Mouse (Mus musculus) E14TG2a.4 (cell line): ENCODE data around the gene Tbc1d30.
A peak's percentile ranks its signal among the peaks of the same experiment; 100 is the strongest.

Experiments used
- H3K27me3 ChIP-seq: 2 replicates; pipeline ENCODE4 v1.6.1; 2014; ENCODE audit warnings: low read length, control low read depth; ENCODE audit not compliant: insufficient read depth
- H3K36me3 ChIP-seq: 2 replicates; pipeline ENCODE4 v1.6.1; 2014; ENCODE audit warnings: low read length, control low read depth; ENCODE audit not compliant: insufficient read depth
- H3K4me1 ChIP-seq: replicated peaks from 2 replicates; pipeline ENCODE4 v1.6.1; 2014; ENCODE audit warnings: low read depth, low read length, control low read depth
- H3K4me3 ChIP-seq: replicated peaks from 2 replicates; pipeline ENCODE4 v1.5.1; 2014; ENCODE audit warnings: mild to moderate bottlenecking, low read length
- H3K9me3 ChIP-seq: 2 replicates; pipeline ENCODE4 v1.6.1; 2014; ENCODE audit warnings: low read length, control low read depth
- CTCF ChIP-seq: conservative IDR thresholded peaks from 2 replicates; pipeline ENCODE4 v1.5.1; 2014; ENCODE audit warnings: low read length
- NANOG ChIP-seq: IDR thresholded peaks from 2 replicates; pipeline ENCODE4 v1.6.1; 2014; ENCODE audit warnings: borderline replicate concordance, low read length, mixed read lengths
- POU5F1 ChIP-seq: IDR thresholded peaks from 2 replicates; pipeline ENCODE4 v1.6.1; 2014; ENCODE audit warnings: low read length, borderline replicate concordance

The Tbc1d30 gene

GRCm38 (mm10) chr10:121384710-121385109, 33.6 kb upstream of the Tbc1d30 start:
- Histone ChIP-seq H3K4me1 (peaks cover 35% of the 10 kb centered on the region), H3K27me3 (no peaks in the 10 kb centered on the region), H3K4me3 (no peak overlapping the region), H3K36me3 (peaks cover 97% of the 10 kb centered on the region), H3K9me3 (no peaks in the 10 kb centered on the region)
- no peak for TF ChIP-seq POU5F1
- no peak for TF ChIP-seq NANOG
- TF ChIP-seq CTCF, result no peak

- no peak for TF ChIP-seq POU5F1
- no peak for TF ChIP-seq NANOG
- no peak for TF ChIP-seq CTCF
- H3K4me3 ChIP-seq, result no peak overlapping the region
- H3K36me3 ChIP-seq, result peaks cover 96% of the 10 kb centered on the region
- H3K9me3 ChIP-seq, result no peaks in the 10 kb centered on the region
- H3K4me1 ChIP-seq, result peaks cover 29% of the 10 kb centered on the region
- H3K27me3 ChIP-seq, result no peaks in the 10 kb centered on the region
Measured at GRCm38 (mm10) chr10:121381280-121381679, 30.2 kb upstream of the Tbc1d30 start.

GRCm38 (mm10) chr10:121379387-121379786, 28.3 kb upstream of the Tbc1d30 start:
- no peaks in the 10 kb centered on the region for H3K9me3 ChIP-seq
- H3K36me3 ChIP-seq, result peaks cover 95% of the 10 kb centered on the region
- peaks cover 36% of the 10 kb centered on the region for H3K4me1 ChIP-seq
- H3K27me3 ChIP-seq, result no peaks in the 10 kb centered on the region
- peak; percentile 51 for TF ChIP-seq CTCF
- no peak for TF ChIP-seq POU5F1
- no peak overlapping the region for H3K4me3 ChIP-seq

DNA sequence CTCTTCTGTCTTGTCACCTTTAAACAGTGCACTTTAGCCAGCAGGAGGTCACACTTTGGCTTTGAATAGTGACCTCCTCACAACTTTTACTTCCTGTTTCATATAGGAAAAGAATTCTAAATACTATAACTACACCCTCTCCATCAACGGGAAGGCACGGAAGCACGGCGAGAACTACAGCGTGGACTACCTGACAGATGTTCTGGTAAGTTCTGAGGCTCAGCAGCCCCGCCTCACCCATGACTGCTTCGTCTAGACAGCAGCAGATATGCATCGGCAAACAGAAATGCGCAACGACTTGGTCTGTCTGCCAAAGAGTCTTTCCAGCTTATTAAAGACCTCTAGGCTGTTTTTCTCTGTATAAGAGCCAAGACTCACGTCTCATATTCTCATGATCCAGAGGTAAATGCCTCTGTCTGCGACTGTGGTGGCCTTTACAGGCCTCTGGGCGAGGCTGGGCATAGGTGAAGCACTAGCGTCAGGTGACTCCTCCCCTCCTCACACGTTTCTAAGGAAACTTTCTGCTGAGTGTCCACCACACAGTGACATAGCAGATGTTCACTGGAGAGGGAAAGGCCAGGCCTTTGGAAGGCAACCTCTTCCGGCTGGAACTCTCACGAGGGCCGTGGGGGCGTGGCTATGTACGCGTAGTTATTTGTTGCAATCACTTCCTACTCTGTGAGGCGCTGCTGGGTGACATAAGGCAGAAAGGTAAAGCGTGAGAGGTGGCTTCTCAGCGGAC, 25.6 kb upstream of the Tbc1d30 start:
- Histone ChIP-seq H3K9me3 (no peaks in the 10 kb centered on the region), H3K4me1 (peaks cover 44% of the 10 kb centered on the region), H3K4me3 (no peak overlapping the region), H3K27me3 (no peaks in the 10 kb centered on the region), H3K36me3 (peaks cover 79% of the 10 kb centered on the region)
- TF ChIP-seq CTCF, result no peak
- no peak for TF ChIP-seq POU5F1
- TF ChIP-seq NANOG, result no peak

DNA sequence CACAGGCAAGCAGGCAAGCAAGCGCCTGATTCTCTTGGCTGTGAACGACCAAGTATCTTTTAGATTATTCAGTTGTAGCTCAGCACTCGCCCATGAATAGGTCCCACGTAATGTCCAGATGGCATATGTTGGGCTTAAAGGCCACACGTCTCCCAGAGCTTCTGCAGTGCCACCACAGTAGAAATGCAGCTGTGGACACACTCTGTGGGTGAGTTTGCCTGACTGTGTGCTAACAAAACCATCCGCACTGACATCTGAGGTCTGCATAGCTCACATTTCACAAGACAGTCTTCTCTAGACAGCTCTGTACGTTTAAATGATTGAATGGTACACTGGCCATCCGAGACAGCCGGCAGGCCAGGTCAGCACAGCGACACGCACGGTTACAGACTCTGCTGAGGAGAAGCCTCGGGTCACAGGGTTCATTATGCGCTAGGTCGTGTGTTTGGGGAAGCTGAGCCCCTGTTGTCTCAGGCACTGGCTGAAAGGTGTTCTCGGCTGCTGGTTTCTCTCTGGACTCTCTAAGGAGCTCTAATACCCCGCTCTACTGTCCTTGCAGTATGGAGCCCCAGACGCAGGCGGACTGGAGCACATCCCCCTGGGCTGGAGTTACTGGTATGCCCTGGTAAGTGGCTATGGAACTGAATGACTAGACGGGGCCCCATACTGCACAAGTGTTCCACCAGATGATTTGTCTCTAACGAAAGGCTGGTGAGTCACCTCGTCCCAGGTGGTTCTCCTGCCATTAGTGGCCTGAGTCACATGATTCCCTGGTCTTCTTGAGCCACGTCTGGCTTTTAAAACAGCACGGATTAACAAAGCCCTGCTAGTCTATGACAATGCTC, 24.8 kb upstream of the Tbc1d30 start:
- TF ChIP-seq NANOG, result no peak
- TF ChIP-seq CTCF, result no peak; the same call in 1 of the 2 replicates
- no peak for TF ChIP-seq POU5F1
- Histone ChIP-seq H3K4me1 (peaks cover 39% of the 10 kb centered on the region), H3K36me3 (peaks cover 75% of the 10 kb centered on the region), H3K9me3 (no peaks in the 10 kb centered on the region), H3K4me3 (no peak overlapping the region), H3K27me3 (no peaks in the 10 kb centered on the region)

DNA sequence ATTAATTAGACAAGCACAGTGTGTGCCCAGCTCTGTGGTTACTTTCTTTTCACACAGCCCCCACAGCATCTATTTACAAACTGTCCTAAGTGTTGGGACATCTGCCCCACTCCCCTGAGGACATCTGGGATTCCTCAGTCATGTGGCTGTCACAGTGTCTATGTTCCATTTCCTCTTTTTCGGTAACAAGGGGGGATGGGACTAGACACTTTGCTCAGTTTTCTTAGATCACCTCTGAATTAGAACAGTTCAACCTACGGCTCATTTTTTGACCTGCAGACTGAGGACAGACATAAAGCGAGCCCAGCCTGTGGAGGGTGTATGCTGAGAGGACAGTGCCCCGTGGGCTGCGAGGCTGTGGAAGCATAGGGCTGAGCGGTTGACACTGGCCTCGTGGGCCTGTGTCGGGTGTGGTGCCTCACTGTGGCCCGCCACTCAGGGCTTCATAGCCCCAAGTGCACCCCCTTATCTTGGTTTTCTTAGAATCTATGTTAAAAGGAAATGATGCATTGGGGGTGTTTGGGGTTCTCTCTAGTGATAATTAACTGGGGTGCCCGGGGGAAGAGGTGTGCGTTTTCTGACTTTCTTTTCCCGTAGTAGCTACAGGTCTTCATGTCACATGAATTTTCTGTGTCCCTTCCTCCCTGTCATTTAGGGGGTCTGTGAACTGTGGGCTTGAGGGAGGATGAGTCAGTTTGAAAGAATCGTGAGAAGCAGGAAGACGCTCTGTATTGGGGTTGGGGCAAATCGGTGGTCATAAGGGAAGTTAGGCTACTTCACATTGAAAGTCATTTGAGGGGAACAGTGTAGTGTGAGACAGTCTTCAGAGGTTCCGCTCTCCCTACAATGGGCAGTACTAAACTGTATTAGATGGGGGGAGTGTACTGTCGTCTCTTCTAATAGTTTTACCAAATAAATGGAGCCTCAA, 23.9 kb upstream of the Tbc1d30 start:
- Histone ChIP-seq H3K4me1 (peaks cover 37% of the 10 kb centered on the region), H3K36me3 (peaks cover 73% of the 10 kb centered on the region), H3K9me3 (no peaks in the 10 kb centered on the region), H3K4me3 (no peak overlapping the region), H3K27me3 (no peaks in the 10 kb centered on the region)
- TF ChIP-seq CTCF, result no peak; the same call in 1 of the 2 replicates
- no peak for TF ChIP-seq NANOG
- no peak for TF ChIP-seq POU5F1

GRCm38 (mm10) chr10:121374013-121374412, 22.9 kb upstream of the Tbc1d30 start:
- Histone ChIP-seq H3K9me3 (no peaks in the 10 kb centered on the region), H3K27me3 (no peaks in the 10 kb centered on the region), H3K4me1 (peaks cover 41% of the 10 kb centered on the region), H3K36me3 (peaks cover 73% of the 10 kb centered on the region), H3K4me3 (peak overlapping the region; percentile 46)
- no peak for TF ChIP-seq NANOG
- TF ChIP-seq POU5F1, result no peak
- TF ChIP-seq CTCF, result no peak

GRCm38 (mm10) chr10:121370777-121371176, 19.7 kb upstream of the Tbc1d30 start:
- Histone ChIP-seq H3K4me3 (no peak overlapping the region), H3K27me3 (peaks cover 7% of the 10 kb centered on the region), H3K4me1 (peaks cover 43% of the 10 kb centered on the region), H3K9me3 (no peaks in the 10 kb centered on the region), H3K36me3 (peaks cover 45% of the 10 kb centered on the region)
- TF ChIP-seq CTCF (peak; percentile 94), NANOG (no peak), POU5F1 (no peak)
